Mouse (Mus musculus): ENCODE data around the gene 1110002E22Rik. TPM values are rescaled to one million over a fixed set of nuclear protein-coding genes. Genes with fewer than 3 reads are reported as not detected.

1110002E22Rik gene
- polyA plus RNA-seq, 1 experiment from 2014 or later = not detected

GRCm38 (mm10) chr3:138051431-138051830 lies 13.4 kb upstream of the 1110002E22Rik start:
- H3K4me3 ChIP-seq (ENCODE audit: inconsistent target) = no peak overlapping the region
- no peak overlapping the region for H3K27ac ChIP-seq
- 84% methylated on average over 3 of the region's 3 CpGs for WGBS (ENCODE audit: missing documents)
- H3K36me3 ChIP-seq (ENCODE audit: inconsistent target) = no peaks in the 10 kb centered on the region
- H3K79me2 ChIP-seq (ENCODE audit: inconsistent target) = no peaks in the 10 kb centered on the region

GRCm38 (mm10) chr3:138053969-138054368 lies 10.9 kb upstream of the 1110002E22Rik start:
- 52% methylated on average over 4 of the region's 4 CpGs for WGBS (ENCODE audit: missing documents)

GRCm38 (mm10) chr3:138056976-138057375 lies 7.9 kb upstream of the 1110002E22Rik start:
- no peak overlapping the region for H3K4me3 ChIP-seq (ENCODE audit: inconsistent target)
- no peaks in the 10 kb centered on the region for H3K79me2 ChIP-seq (ENCODE audit: inconsistent target)
- H3K36me3 ChIP-seq (ENCODE audit: inconsistent target) = no peaks in the 10 kb centered on the region
- WGBS (ENCODE audit: missing documents) = 94% methylated on average over 7 of the region's 7 CpGs
- no peak overlapping the region for H3K27ac ChIP-seq

More at GRCm38 (mm10) chr3:138053969-138054368, 10.9 kb upstream of the 1110002E22Rik start:
- H3K79me2 ChIP-seq (ENCODE audit: inconsistent target) = no peaks in the 10 kb centered on the region
- H3K4me3 ChIP-seq (ENCODE audit: inconsistent target) = no peak overlapping the region
- no peaks in the 10 kb centered on the region for H3K36me3 ChIP-seq (ENCODE audit: inconsistent target)
- H3K27ac ChIP-seq = no peak overlapping the region

- no peak overlapping the region for H3K4me3 ChIP-seq (ENCODE audit: inconsistent target)
- H3K36me3 ChIP-seq (ENCODE audit: inconsistent target) = no peaks in the 10 kb centered on the region
- no peaks in the 10 kb centered on the region for H3K79me2 ChIP-seq (ENCODE audit: inconsistent target)
- 95% methylated on average over 4 of the region's 4 CpGs for WGBS (ENCODE audit: missing documents)
- no peak overlapping the region for H3K27ac ChIP-seq
These were observed 6.6 kb upstream of the 1110002E22Rik start for GRCm38 (mm10) chr3:138058226-138058625.

GRCm38 (mm10) chr3:138060429-138060828 lies 4.4 kb upstream of the 1110002E22Rik start:
- Histone ChIP-seq H3K27ac (no peak overlapping the region), H3K79me2 (ENCODE audit: inconsistent target) (no peaks in the 10 kb centered on the region), H3K4me3 (ENCODE audit: inconsistent target) (no peak overlapping the region), H3K36me3 (ENCODE audit: inconsistent target) (no peaks in the 10 kb centered on the region)
- WGBS (ENCODE audit: missing documents) = 98% methylated on average over 5 of the region's 7 CpGs

- WGBS (ENCODE audit: missing documents) = 31% methylated on average over 9 of the region's 9 CpGs
- Histone ChIP-seq H3K36me3 (ENCODE audit: inconsistent target) (no peaks in the 10 kb centered on the region), H3K27ac (no peak overlapping the region), H3K79me2 (ENCODE audit: inconsistent target) (no peaks in the 10 kb centered on the region), H3K4me3 (ENCODE audit: inconsistent target) (no peak overlapping the region)
These were observed 3.5 kb upstream of the 1110002E22Rik start for GRCm38 (mm10) chr3:138061205-138061911.

- H3K27ac ChIP-seq = no peak overlapping the region
- no peaks in the 10 kb centered on the region for H3K36me3 ChIP-seq (ENCODE audit: inconsistent target)
- no peaks in the 10 kb centered on the region for H3K79me2 ChIP-seq (ENCODE audit: inconsistent target)
- no peak overlapping the region for H3K4me3 ChIP-seq (ENCODE audit: inconsistent target)
- WGBS (ENCODE audit: missing documents) = 36% methylated on average over 4 of the region's 4 CpGs
These were observed 2.2 kb upstream of the 1110002E22Rik start for GRCm38 (mm10) chr3:138062673-138063072.

GRCm38 (mm10) chr3:138063731-138064329 lies 1.0 kb upstream of the 1110002E22Rik start:
- WGBS (ENCODE audit: missing documents) = 43% methylated on average over 14 of the region's 14 CpGs
- Histone ChIP-seq H3K4me3 (ENCODE audit: inconsistent target) (no peak overlapping the region), H3K79me2 (ENCODE audit: inconsistent target) (no peaks in the 10 kb centered on the region), H3K36me3 (ENCODE audit: inconsistent target) (no peaks in the 10 kb centered on the region), H3K27ac (no peak overlapping the region)

GRCm38 (mm10) chr3:138065930-138066329 lies 1.1 kb downstream of the 1110002E22Rik start:
- Histone ChIP-seq H3K27ac (no peak overlapping the region), H3K4me3 (ENCODE audit: inconsistent target) (no peak overlapping the region), H3K79me2 (ENCODE audit: inconsistent target) (no peaks in the 10 kb centered on the region), H3K36me3 (ENCODE audit: inconsistent target) (no peaks in the 10 kb centered on the region)
- 92% methylated on average over 16 of the region's 16 CpGs for WGBS (ENCODE audit: missing documents)

GRCm38 (mm10) chr3:138066348-138066856 lies 1.6 kb downstream of the 1110002E22Rik start:
- WGBS (ENCODE audit: missing documents) = 84% methylated on average over 18 of the region's 20 CpGs
- Histone ChIP-seq H3K27ac (no peak overlapping the region), H3K4me3 (ENCODE audit: inconsistent target) (no peak overlapping the region), H3K36me3 (ENCODE audit: inconsistent target) (no peaks in the 10 kb centered on the region), H3K79me2 (ENCODE audit: inconsistent target) (no peaks in the 10 kb centered on the region)

GRCm38 (mm10) chr3:138067288-138067687 lies 2.4 kb downstream of the 1110002E22Rik start, which contains the start of gene Gm5105:
Gene Gm5105 (minus strand): TSS chr3:138067388.
- WGBS (ENCODE audit: missing documents) = 95% methylated on average over 12 of the region's 12 CpGs
- Histone ChIP-seq H3K79me2 (ENCODE audit: inconsistent target) (no peaks in the 10 kb centered on the region), H3K4me3 (ENCODE audit: inconsistent target) (no peak within 1 kb of the TSS), H3K27ac (no peak within 1 kb of the TSS), H3K36me3 (ENCODE audit: inconsistent target) (no peaks in the 10 kb centered on the region)

GRCm38 (mm10) chr3:138068103-138068502 lies 3.3 kb downstream of the 1110002E22Rik start:
- H3K79me2 ChIP-seq (ENCODE audit: inconsistent target) = no peaks in the 10 kb centered on the region
- H3K27ac ChIP-seq = no peak overlapping the region
- no peak overlapping the region for H3K4me3 ChIP-seq (ENCODE audit: inconsistent target)
- no peaks in the 10 kb centered on the region for H3K36me3 ChIP-seq (ENCODE audit: inconsistent target)
- 94% methylated on average over 12 of the region's 12 CpGs for WGBS (ENCODE audit: missing documents)

- Histone ChIP-seq H3K27ac (no peak overlapping the region), H3K4me3 (ENCODE audit: inconsistent target) (no peak overlapping the region), H3K79me2 (ENCODE audit: inconsistent target) (no peaks in the 10 kb centered on the region), H3K36me3 (ENCODE audit: inconsistent target) (no peaks in the 10 kb centered on the region)
- 90% methylated on average over 16 of the region's 18 CpGs for WGBS (ENCODE audit: missing documents)
These were observed 5.1 kb downstream of the 1110002E22Rik start for GRCm38 (mm10) chr3:138069756-138070511.

GRCm38 (mm10) chr3:138071004-138071403 lies 6.2 kb downstream of the 1110002E22Rik start:
- Histone ChIP-seq H3K27ac (no peak overlapping the region), H3K4me3 (ENCODE audit: inconsistent target) (no peak overlapping the region), H3K79me2 (ENCODE audit: inconsistent target) (no peaks in the 10 kb centered on the region), H3K36me3 (ENCODE audit: inconsistent target) (no peaks in the 10 kb centered on the region)
- WGBS (ENCODE audit: missing documents) = 50% methylated on average over 1 of the region's 1 CpGs
